Mouse (Mus musculus) cerebellum, adult 2 months (tissue): Measurements from ENCODE around the gene Duoxa1.

Experiments used
- CTCF ChIP-seq: fragments of 200-500 bp; IDR thresholded peaks from 2 replicates; pipeline ENCODE4 v1.5.1; 2011; ENCODE audit warnings: low read depth, mild to moderate bottlenecking, control low read depth, low read length, moderate library complexity, borderline replicate concordance; ENCODE audit not compliant: insufficient read depth
- POLR2A ChIP-seq: fragments of 200-500 bp; IDR thresholded peaks from 2 replicates; pipeline ENCODE4 v1.6.1; 2011; ENCODE audit warnings: low read length, control low read depth, borderline replicate concordance; ENCODE audit not compliant: insufficient read depth

GRCm38 (mm10) chr2:122352992-122353391 lies 39.5 kb upstream of the Duoxa1 start:
- TF ChIP-seq CTCF: no peak
- no peak for TF ChIP-seq POLR2A
